Mouse (Mus musculus) cerebellum, adult 8-10 months (tissue): Measurements from ENCODE around the gene Sdk2.

Experiments
- DNase-seq: peaks from one replicate; pipeline ENCODE4 v3.0.0; 2022

The Sdk2 gene

GRCm38 (mm10) chr11:113927826-113928225 lies 139.0 kb downstream of the Sdk2 start:
- no peak for DNase-seq

- DNase-seq, result no peak
Measured at GRCm38 (mm10) chr11:113927231-113927630, 139.6 kb downstream of the Sdk2 start.

GRCm38 (mm10) chr11:113923137-113923536 lies 143.7 kb downstream of the Sdk2 start:
- DNase-seq, result peak; percentile 20

- DNase-seq, result peak; percentile 16
Measured at GRCm38 (mm10) chr11:113903131-113903860, 163.6 kb downstream of the Sdk2 start.

- DNase-seq, result peak; percentile 12
Measured at GRCm38 (mm10) chr11:113901906-113902305, 164.9 kb downstream of the Sdk2 start.

- no peak for DNase-seq
Measured at GRCm38 (mm10) chr11:113898671-113899070, 168.2 kb downstream of the Sdk2 start.

GRCm38 (mm10) chr11:113896006-113896405 lies 170.8 kb downstream of the Sdk2 start:
- DNase-seq, result no peak

GRCm38 (mm10) chr11:113892924-113893323 lies 173.9 kb downstream of the Sdk2 start:
- no peak for DNase-seq

- DNase-seq, result no peak
Measured at GRCm38 (mm10) chr11:113892067-113892466, 174.8 kb downstream of the Sdk2 start.

GRCm38 (mm10) chr11:113888156-113888750 lies 178.6 kb downstream of the Sdk2 start:
- DNase-seq, result no peak

GRCm38 (mm10) chr11:113886299-113886698 lies 180.5 kb downstream of the Sdk2 start:
- DNase-seq, result no peak

GRCm38 (mm10) chr11:113884962-113885361 lies 181.9 kb downstream of the Sdk2 start:
- no peak for DNase-seq

GRCm38 (mm10) chr11:113883031-113883430 lies 183.8 kb downstream of the Sdk2 start:
- DNase-seq, result no peak

- no peak for DNase-seq
Measured at GRCm38 (mm10) chr11:113881864-113882263, 185.0 kb downstream of the Sdk2 start.

- DNase-seq, result no peak
Measured at GRCm38 (mm10) chr11:113867066-113867465, 199.8 kb downstream of the Sdk2 start.

- DNase-seq, result peak; percentile 75
Measured at GRCm38 (mm10) chr11:113865627-113866026, 201.2 kb downstream of the Sdk2 start.

GRCm38 (mm10) chr11:113863408-113863807 lies 203.4 kb downstream of the Sdk2 start:
- no peak for DNase-seq

- DNase-seq, result no peak
Measured at GRCm38 (mm10) chr11:113855661-113856060, 211.2 kb downstream of the Sdk2 start.

GRCm38 (mm10) chr11:113851750-113852149 lies 215.1 kb downstream of the Sdk2 start:
- no peak for DNase-seq

GRCm38 (mm10) chr11:113849322-113849721 lies 217.5 kb downstream of the Sdk2 start:
- no peak for DNase-seq

- no peak for DNase-seq
Measured at GRCm38 (mm10) chr11:113843920-113844319, 222.9 kb downstream of the Sdk2 start.

- no peak for DNase-seq
Measured at GRCm38 (mm10) chr11:113842879-113843278, 224.0 kb downstream of the Sdk2 start.

GRCm38 (mm10) chr11:113831608-113832007 lies 235.2 kb downstream of the Sdk2 start:
- DNase-seq, result no peak

- DNase-seq, result no peak
Measured at GRCm38 (mm10) chr11:113828081-113828554, 238.7 kb downstream of the Sdk2 start.
